Mouse (Mus musculus) R1 (cell line): Measurements from ENCODE around the gene Tmem130.

ENCODE experiments used
- DNase-seq: peaks from one replicate; pipeline ENCODE4 v3.0.0-alpha.2; 2018; ENCODE audit warnings: low read depth, low spot score

The Tmem130 gene

GRCm38 (mm10) chr5:144733953-144734352, 27.7 kb downstream of the Tmem130 start:
- peak; percentile 83 for DNase-seq

- DNase-seq, result peak; percentile 59
These were observed 32.4 kb downstream of the Tmem130 start for GRCm38 (mm10) chr5:144729216-144729615.

GRCm38 (mm10) chr5:144728237-144728636, 33.4 kb downstream of the Tmem130 start:
- no peak for DNase-seq

GRCm38 (mm10) chr5:144727119-144727518, 34.5 kb downstream of the Tmem130 start:
- DNase-seq, result peak; percentile 77

GRCm38 (mm10) chr5:144725554-144725953, 36.1 kb downstream of the Tmem130 start:
- peak; percentile 51 for DNase-seq

GRCm38 (mm10) chr5:144724926-144725325, 36.7 kb downstream of the Tmem130 start:
- DNase-seq, result peak; percentile 70

- DNase-seq, result no peak
These were observed 41.3 kb downstream of the Tmem130 start for GRCm38 (mm10) chr5:144720281-144720680.

GRCm38 (mm10) chr5:144719781-144720180, 41.8 kb downstream of the Tmem130 start:
- no peak for DNase-seq

GRCm38 (mm10) chr5:144717186-144717585, 44.4 kb downstream of the Tmem130 start:
- DNase-seq, result no peak

GRCm38 (mm10) chr5:144713371-144713770, 48.2 kb downstream of the Tmem130 start:
- DNase-seq, result peak; percentile 81

- no peak for DNase-seq
These were observed 54.0 kb downstream of the Tmem130 start for GRCm38 (mm10) chr5:144707603-144708002.

GRCm38 (mm10) chr5:144703464-144704368, 57.9 kb downstream of the Tmem130 start:
- DNase-seq, result no peak

GRCm38 (mm10) chr5:144695289-144696060, 66.1 kb downstream of the Tmem130 start:
- DNase-seq, result peak; percentile 42

- DNase-seq, result peak; percentile 89
These were observed 67.5 kb downstream of the Tmem130 start for GRCm38 (mm10) chr5:144694161-144694560.

GRCm38 (mm10) chr5:144691421-144691820, 70.2 kb downstream of the Tmem130 start:
- no peak for DNase-seq

GRCm38 (mm10) chr5:144688371-144688770, 73.2 kb downstream of the Tmem130 start:
- DNase-seq, result no peak
